Mouse (Mus musculus): ENCODE measurements at regions not wholly inside any gene's neighbourhood (a gene's known extent, or its start where the extent isn't known, plus 50 kb on each side); places are given as distances from the start of the nearest gene placed in this dataset.

GRCm38 (mm10) chr11:18715851-18716126 is 303.0 kb downstream of the Meis1 start:
- DNase-seq (ENCODE audit: low spot score) = no peak

GRCm38 (mm10) chr11:18715050-18715850 is 303.5 kb downstream of the Meis1 start:
- DNase-seq (ENCODE audit: low spot score) = no peak

GRCm38 (mm10) chr11:18714400-18714799 is 304.4 kb downstream of the Meis1 start:
- no peak for DNase-seq (ENCODE audit: low spot score)

GRCm38 (mm10) chr11:18712642-18713053 is 306.1 kb downstream of the Meis1 start:
- DNase-seq (ENCODE audit: low spot score) = no peak

GRCm38 (mm10) chr11:18709628-18710027 is 309.2 kb downstream of the Meis1 start:
- DNase-seq (ENCODE audit: low spot score) = no peak

- no peak for DNase-seq (ENCODE audit: low spot score)
Measured at GRCm38 (mm10) chr11:18681593-18681992, 337.2 kb downstream of the Meis1 start.

GRCm38 (mm10) chr11:18676876-18677275 is 341.9 kb downstream of the Meis1 start:
- DNase-seq (ENCODE audit: low spot score) = no peak

GRCm38 (mm10) chr11:18670967-18671366 is 347.8 kb downstream of the Meis1 start:
- no peak for DNase-seq (ENCODE audit: low spot score)

- DNase-seq (ENCODE audit: low spot score) = no peak
Measured at GRCm38 (mm10) chr11:18669322-18669721, 349.5 kb downstream of the Meis1 start.

- no peak for DNase-seq (ENCODE audit: low spot score)
Measured at GRCm38 (mm10) chr11:18656358-18656757, 362.4 kb downstream of the Meis1 start.

GRCm38 (mm10) chr11:18631975-18632773 is 386.6 kb downstream of the Meis1 start:
- no peak for DNase-seq (ENCODE audit: low spot score)

- no peak for DNase-seq (ENCODE audit: low spot score)
Measured at GRCm38 (mm10) chr11:18631570-18631969, 387.2 kb downstream of the Meis1 start.

GRCm38 (mm10) chr11:18621777-18622176 is 397.0 kb downstream of the Meis1 start:
- no peak for DNase-seq (ENCODE audit: low spot score)

GRCm38 (mm10) chr11:18604836-18605235 is 413.9 kb downstream of the Meis1 start:
- DNase-seq (ENCODE audit: low spot score) = no peak

- no peak for DNase-seq (ENCODE audit: low spot score)
Measured at GRCm38 (mm10) chr11:18601568-18602182, 417.1 kb downstream of the Meis1 start.

GRCm38 (mm10) chr11:18598349-18598748 is 420.4 kb downstream of the Meis1 start:
- no peak for DNase-seq (ENCODE audit: low spot score)

GRCm38 (mm10) chr11:18596996-18597395 is 421.8 kb downstream of the Meis1 start:
- DNase-seq (ENCODE audit: low spot score) = no peak

GRCm38 (mm10) chr11:18590487-18590886 is 428.3 kb downstream of the Meis1 start:
- DNase-seq (ENCODE audit: low spot score) = no peak

- no peak for DNase-seq (ENCODE audit: low spot score)
Measured at GRCm38 (mm10) chr11:18586468-18586867, 432.3 kb downstream of the Meis1 start.

- DNase-seq (ENCODE audit: low spot score) = no peak
Measured at GRCm38 (mm10) chr11:18585031-18585430, 433.8 kb downstream of the Meis1 start.

GRCm38 (mm10) chr11:18582781-18583161 is 436.0 kb downstream of the Meis1 start:
- DNase-seq (ENCODE audit: low spot score) = no peak

- DNase-seq (ENCODE audit: low spot score) = no peak
Measured at GRCm38 (mm10) chr11:18581997-18582780, 436.6 kb downstream of the Meis1 start.
